Mouse (Mus musculus) heart, adult 2 months (tissue): Measurements from ENCODE around the gene Olfr697. TPM values are rescaled to one million over a fixed set of nuclear protein-coding genes. Genes with fewer than 3 reads are reported as not detected.

Experiments
- DNase-seq, 2 experiments: peaks; one replicate each; pipeline ENCODE4 v3.0.0; 2021
- H3K27ac ChIP-seq: fragments of 200-600 bp; 2 replicates; pipeline ENCODE4 v1.8.1; 2022
- H3K27me3 ChIP-seq: fragments of 200-500 bp; 2 replicates; pipeline ENCODE4 v1.6.1; 2012; ENCODE audit warnings: mild to moderate bottlenecking, low read length, inconsistent platforms, mixed read lengths; ENCODE audit not compliant: control insufficient read depth, insufficient read depth
- H3K36me3 ChIP-seq: fragments of 200-500 bp; 2 replicates; pipeline ENCODE4 v1.6.1; 2012; ENCODE audit warnings: low read length, inconsistent platforms; ENCODE audit not compliant: control insufficient read depth, insufficient read depth
- H3K4me1 ChIP-seq: fragments of 200-500 bp; 2 replicates; pipeline ENCODE4 v1.6.1; 2011; ENCODE audit warnings: low read length; ENCODE audit not compliant: control insufficient read depth, insufficient read depth
- H3K4me3 ChIP-seq: fragments of 200-600 bp; 2 replicates; pipeline ENCODE4 v1.8.1; 2022
- H3K79me2 ChIP-seq: fragments of 200-500 bp; replicated peaks from 2 replicates; pipeline ENCODE4 v1.6.1; 2012; ENCODE audit warnings: mild to moderate bottlenecking, inconsistent platforms, low read length, moderate library complexity, mixed read lengths; ENCODE audit not compliant: control insufficient read depth, insufficient read depth
- H3K9ac ChIP-seq: fragments of 200-500 bp; 2 replicates; pipeline ENCODE4 v1.6.1; 2012; ENCODE audit warnings: low read depth, mild to moderate bottlenecking, control low read depth, inconsistent platforms, low read length, mixed read lengths
- CTCF ChIP-seq: fragments of 200-600 bp; IDR thresholded peaks from 2 replicates; pipeline ENCODE4 v1.8.1; 2022; ENCODE audit warnings: antibody characterized with exemption, mild to moderate bottlenecking, moderate library complexity
- EP300 ChIP-seq: fragments of 200-500 bp; IDR thresholded peaks from 2 replicates; pipeline ENCODE4 v1.6.1; 2011; ENCODE audit warnings: low read depth, low read length, control low read depth; ENCODE audit not compliant: insufficient read depth
- POLR2A ChIP-seq: fragments of 200-500 bp; IDR thresholded peaks from 2 replicates; pipeline ENCODE4 v1.6.1; 2011; ENCODE audit warnings: mild to moderate bottlenecking, low read depth, low read length, control low read depth; ENCODE audit not compliant: insufficient read depth
- WGBS: fragments of 180-500 bp; shearing (Covaris S2); methylation state at CpG from one replicate; pipeline ENCODE4 v1.1.7; 2018; 5-methylcytosine and 5-hydroxymethylcytosine counted together
- intact Hi-C: fragments of 180-260 bp; cut with DNase I; formaldehyde crosslinking; loops from one replicate; pipeline ENCODE4 v1.15.1; 2025
- polyA plus RNA-seq: library from polyadenylated mRNA; depleted of rRNA; stranded (reverse); fragments of >200 nt; gene quantifications from 2 replicates; pipeline ENCODE4 v1.2.3, GENCODE M21; 2012; rRNA removed
- total RNA-seq, 2 experiments: library from RNA; stranded (reverse); gene quantifications; 2 replicates each; pipeline ENCODE4 v1.2.3; 2021

Olfr697 gene
- total and polyA plus RNA-seq, 3 experiments, result not detected

DNA sequence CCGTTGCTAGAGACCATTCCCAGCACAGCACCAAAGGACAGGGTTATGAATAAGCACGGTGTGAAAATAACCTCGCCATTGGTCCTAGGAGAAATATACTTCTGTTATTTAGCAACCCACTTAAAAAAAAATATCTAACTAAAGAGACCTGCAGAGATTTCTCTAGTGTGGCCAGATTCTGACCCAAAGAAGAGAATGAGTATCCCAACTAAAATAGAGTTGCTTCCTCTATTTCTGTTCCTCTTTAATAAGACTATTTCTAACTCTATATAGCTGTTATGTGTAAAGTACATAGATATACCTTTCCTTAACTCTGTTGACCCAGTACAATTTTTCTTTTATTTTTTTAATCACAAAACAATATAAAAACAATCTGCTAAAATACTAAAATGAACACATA, 49.3 kb downstream of the Olfr697 start:
- Histone ChIP-seq H3K4me1 (no peaks in the 10 kb centered on the region), H3K79me2 (no peaks in the 10 kb centered on the region), H3K27me3 (no peaks in the 10 kb centered on the region), H3K9ac (no peak overlapping the region), H3K4me3 (no peak overlapping the region), H3K27ac (no peak overlapping the region), H3K36me3 (no peaks in the 10 kb centered on the region)
- TF ChIP-seq EP300 (no peak), CTCF (no peak), POLR2A (no peak)
- no peak for DNase-seq
- intact Hi-C loops, result no loop called here
- 62% methylated on average over 3 of the region's 3 CpGs for WGBS

DNA sequence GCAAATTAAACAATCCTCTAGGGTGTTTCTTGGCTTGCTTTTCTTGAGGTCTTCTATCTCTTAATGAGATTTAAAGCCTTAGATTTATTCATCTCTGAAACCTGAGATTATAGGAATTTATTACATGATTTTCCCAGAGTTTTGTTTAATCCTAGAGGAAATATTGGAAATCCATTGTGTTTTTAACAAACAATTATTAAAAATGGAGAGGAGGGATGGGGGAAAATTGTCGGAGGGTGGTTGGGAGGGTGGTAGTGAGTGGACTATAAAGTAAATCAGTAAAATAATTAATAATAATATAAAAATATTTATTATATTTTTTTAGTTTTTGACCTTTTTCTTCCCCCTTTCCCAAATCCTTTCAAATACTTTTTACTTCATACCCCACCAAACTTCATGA, 50.5 kb downstream of the Olfr697 start, which contains the start of gene Olfr694:
Gene Olfr694, minus strand, starts transcription at position 101 of the 400 bp plus-strand sequence.
- H3K4me3 ChIP-seq, result no peak within 1 kb of the TSS
- H3K79me2 ChIP-seq, result no peaks in the 10 kb centered on the region
- no peak for DNase-seq
- WGBS, result 90% methylated on average over 1 of the region's 1 CpGs
- no peak within 1 kb of the TSS for H3K9ac ChIP-seq
- no peak within 1 kb of the TSS for H3K27ac ChIP-seq
- intact Hi-C loops, result no loop called here
- H3K27me3 ChIP-seq, result no peaks in the 10 kb centered on the region
- H3K4me1 ChIP-seq, result no peaks in the 10 kb centered on the region
- no peaks in the 10 kb centered on the region for H3K36me3 ChIP-seq
- TF ChIP-seq CTCF (no peak), POLR2A (no peak), EP300 (no peak)

Other genes with a start within 250 kb of the Olfr697 start
- gene Olfr693, start 61.9 kb downstream of the Olfr697 start, total RNA-seq, result not detected
- gene Olfr693, start 61.9 kb downstream of the Olfr697 start, polyA plus RNA-seq, result not detected in 2 replicates
- gene Olfr694, start 50.6 kb downstream of the Olfr697 start, total RNA-seq, result not detected
- not detected in 2 replicates for gene Olfr694, start 50.6 kb downstream of the Olfr697 start, polyA plus RNA-seq
- not detected for gene Olfr695, start 26.0 kb downstream of the Olfr697 start, total RNA-seq
- gene Olfr695, start 26.0 kb downstream of the Olfr697 start, polyA plus RNA-seq, result not detected in 2 replicates
- gene Olfr698, start 13.0 kb upstream of the Olfr697 start, total RNA-seq, result not detected
- gene Olfr698, start 13.0 kb upstream of the Olfr697 start, polyA plus RNA-seq, result not detected in 2 replicates
- not detected for gene Olfr699, start 50.8 kb upstream of the Olfr697 start, total RNA-seq
- gene Olfr699, start 50.8 kb upstream of the Olfr697 start, polyA plus RNA-seq, result not detected in 2 replicates
- gene Olfr700, start 66.4 kb upstream of the Olfr697 start, total RNA-seq, result not detected
- not detected in 2 replicates for gene Olfr700, start 66.4 kb upstream of the Olfr697 start, polyA plus RNA-seq
- gene Olfr701, start 71.7 kb upstream of the Olfr697 start, total RNA-seq, result not detected
- not detected in 2 replicates for gene Olfr701, start 71.7 kb upstream of the Olfr697 start, polyA plus RNA-seq
- gene Olfr702, start 91.5 kb upstream of the Olfr697 start, total RNA-seq, result not detected
- gene Olfr702, start 91.5 kb upstream of the Olfr697 start, polyA plus RNA-seq, result not detected in 2 replicates
- gene Olfr703, start 100.9 kb upstream of the Olfr697 start, total RNA-seq, result not detected
- gene Olfr703, start 100.9 kb upstream of the Olfr697 start, polyA plus RNA-seq, result not detected in 2 replicates
- not detected for gene Olfr704, start 120.7 kb upstream of the Olfr697 start, total RNA-seq
- gene Olfr704, start 120.7 kb upstream of the Olfr697 start, polyA plus RNA-seq, result not detected in 2 replicates
- gene Olfr705, start 134.4 kb upstream of the Olfr697 start, total RNA-seq, result not detected
- gene Olfr705, start 134.4 kb upstream of the Olfr697 start, polyA plus RNA-seq, result not detected in 2 replicates
- gene Olfr706, start 145.7 kb upstream of the Olfr697 start, total RNA-seq, result not detected
- gene Olfr706, start 145.7 kb upstream of the Olfr697 start, polyA plus RNA-seq, result not detected in 2 replicates
- gene Olfr707, start 158.8 kb upstream of the Olfr697 start, total RNA-seq, result not detected
- gene Olfr707, start 158.8 kb upstream of the Olfr697 start, polyA plus RNA-seq, result not detected in 2 replicates
- gene Olfr1532-ps1, start 165.6 kb upstream of the Olfr697 start, total RNA-seq, result not detected
- gene Olfr1532-ps1, start 165.6 kb upstream of the Olfr697 start, polyA plus RNA-seq, result not detected in 2 replicates
- gene Olfr709-ps1, start 189.8 kb upstream of the Olfr697 start, total RNA-seq, result not detected
- not detected in 2 replicates for gene Olfr709-ps1, start 189.8 kb upstream of the Olfr697 start, polyA plus RNA-seq
- not detected for gene Olfr710, start 205.9 kb upstream of the Olfr697 start, total RNA-seq
- not detected in 2 replicates for gene Olfr710, start 205.9 kb upstream of the Olfr697 start, polyA plus RNA-seq
- not detected for gene Olfr6, start 221.5 kb upstream of the Olfr697 start, total RNA-seq
- not detected in 2 replicates for gene Olfr6, start 221.5 kb upstream of the Olfr697 start, polyA plus RNA-seq
- gene Olfr711, start 233.0 kb upstream of the Olfr697 start, total RNA-seq, result not detected
- not detected in 2 replicates for gene Olfr711, start 233.0 kb upstream of the Olfr697 start, polyA plus RNA-seq